Mouse (Mus musculus): Measurements from ENCODE around the gene Ampd2. TPM values are rescaled to one million over a fixed set of nuclear protein-coding genes. Genes with fewer than 3 reads are reported as not detected.

The Ampd2 gene
- polyA plus RNA-seq, 1 experiment from 2014 or later: 30.6 TPM

GRCm38 (mm10) chr3:108102075-108102474 lies 15.6 kb upstream of the Ampd2 start:
- 93% methylated on average over 6 of the region's 6 CpGs for WGBS (ENCODE audit: insufficient replicate concordance)
- H3K4me1 ChIP-seq (ENCODE audit: control insufficient read depth, insufficient read depth, low read length): peaks cover 23% of the 10 kb centered on the region
- no peak overlapping the region for H3K27ac ChIP-seq (ENCODE audit: low read depth, low read length)
- no peak for ATAC-seq (replicated peaks; ENCODE audit: insufficient number of reproducible peaks, low FRiP score, low TSS enrichment)
- H3K4me2 ChIP-seq: no peak overlapping the region
- no peak overlapping the region for H3K4me3 ChIP-seq (ENCODE audit: low read depth, low read length)
- H3K36me3 ChIP-seq (ENCODE audit: control insufficient read depth, insufficient read depth, low read length): no peaks in the 10 kb centered on the region
- no peaks in the 10 kb centered on the region for H3K9me3 ChIP-seq (replicated peaks; ENCODE audit: control insufficient read depth, low read length)
- H3K27me3 ChIP-seq (ENCODE audit: control insufficient read depth, insufficient read depth, low read length): no peaks in the 10 kb centered on the region
- H3K9ac ChIP-seq (ENCODE audit: low read depth, low read length): no peak overlapping the region

GRCm38 (mm10) chr3:108101594-108101993 lies 15.1 kb upstream of the Ampd2 start:
- ATAC-seq (replicated peaks; ENCODE audit: insufficient number of reproducible peaks, low FRiP score, low TSS enrichment): no peak
- H3K9me3 ChIP-seq (replicated peaks; ENCODE audit: control insufficient read depth, low read length): no peaks in the 10 kb centered on the region
- no peak overlapping the region for H3K4me3 ChIP-seq (ENCODE audit: low read depth, low read length)
- 51% methylated on average over 3 of the region's 3 CpGs for WGBS (ENCODE audit: insufficient replicate concordance)
- no peaks in the 10 kb centered on the region for H3K36me3 ChIP-seq (ENCODE audit: control insufficient read depth, insufficient read depth, low read length)
- H3K27me3 ChIP-seq (ENCODE audit: control insufficient read depth, insufficient read depth, low read length): no peaks in the 10 kb centered on the region
- H3K27ac ChIP-seq (ENCODE audit: low read depth, low read length): no peak overlapping the region
- peaks cover 25% of the 10 kb centered on the region for H3K4me1 ChIP-seq (ENCODE audit: control insufficient read depth, insufficient read depth, low read length)
- no peak overlapping the region for H3K9ac ChIP-seq (ENCODE audit: low read depth, low read length)
- H3K4me2 ChIP-seq: no peak overlapping the region

GRCm38 (mm10) chr3:108098316-108098715 lies 11.9 kb upstream of the Ampd2 start:
- Histone ChIP-seq H3K4me3 (ENCODE audit: low read depth, low read length) (no peak overlapping the region), H3K4me1 (ENCODE audit: control insufficient read depth, insufficient read depth, low read length) (peaks cover 3% of the 10 kb centered on the region; the same call in 1 of the 2 replicates), H3K9ac (ENCODE audit: low read depth, low read length) (no peak overlapping the region), H3K9me3 (replicated peaks; ENCODE audit: control insufficient read depth, low read length) (no peaks in the 10 kb centered on the region), H3K27ac (ENCODE audit: low read depth, low read length) (peak overlapping the region; percentile 43; the same call in 1 of the 2 replicates), H3K27me3 (ENCODE audit: control insufficient read depth, insufficient read depth, low read length) (no peaks in the 10 kb centered on the region), H3K4me2 (no peak overlapping the region), H3K36me3 (ENCODE audit: control insufficient read depth, insufficient read depth, low read length) (no peaks in the 10 kb centered on the region)
- 55% methylated on average over 6 of the region's 6 CpGs for WGBS (ENCODE audit: insufficient replicate concordance)
- ATAC-seq (replicated peaks; ENCODE audit: insufficient number of reproducible peaks, low FRiP score, low TSS enrichment): peak; percentile 69

GRCm38 (mm10) chr3:108097656-108098055 lies 11.2 kb upstream of the Ampd2 start:
- H3K9ac ChIP-seq (ENCODE audit: low read depth, low read length): no peak overlapping the region; the same call in 1 of the 2 replicates
- H3K4me3 ChIP-seq (ENCODE audit: low read depth, low read length): no peak overlapping the region
- no peaks in the 10 kb centered on the region for H3K27me3 ChIP-seq (ENCODE audit: control insufficient read depth, insufficient read depth, low read length)
- H3K36me3 ChIP-seq (ENCODE audit: control insufficient read depth, insufficient read depth, low read length): no peaks in the 10 kb centered on the region
- H3K27ac ChIP-seq (ENCODE audit: low read depth, low read length): 0 out of 2 replicates have a peak overlapping the region, but pooled peaks have one; percentile 85
- 85% methylated on average over 8 of the region's 8 CpGs for WGBS (ENCODE audit: insufficient replicate concordance)
- no peak for ATAC-seq (replicated peaks; ENCODE audit: insufficient number of reproducible peaks, low FRiP score, low TSS enrichment)
- peaks cover 3% of the 10 kb centered on the region; the same call in 1 of the 2 replicates for H3K4me1 ChIP-seq (ENCODE audit: control insufficient read depth, insufficient read depth, low read length)
- no peak overlapping the region; the same call in 1 of the 2 replicates for H3K4me2 ChIP-seq
- no peaks in the 10 kb centered on the region for H3K9me3 ChIP-seq (replicated peaks; ENCODE audit: control insufficient read depth, low read length)

GRCm38 (mm10) chr3:108096726-108097125 lies 10.3 kb upstream of the Ampd2 start:
- peak overlapping the region; percentile 24; the same call in 1 of the 2 replicates for H3K4me2 ChIP-seq
- peak; percentile 89 for ATAC-seq (replicated peaks; ENCODE audit: insufficient number of reproducible peaks, low FRiP score, low TSS enrichment)

GRCm38 (mm10) chr3:108096226-108096625 lies 9.8 kb upstream of the Ampd2 start:
- Histone ChIP-seq H3K4me1 (ENCODE audit: control insufficient read depth, insufficient read depth, low read length) (peaks cover 3% of the 10 kb centered on the region; the same call in 1 of the 2 replicates), H3K9me3 (replicated peaks; ENCODE audit: control insufficient read depth, low read length) (no peaks in the 10 kb centered on the region), H3K9ac (ENCODE audit: low read depth, low read length) (no peak overlapping the region), H3K4me3 (ENCODE audit: low read depth, low read length) (no peak overlapping the region), H3K27ac (ENCODE audit: low read depth, low read length) (peak overlapping the region; percentile 85), H3K36me3 (ENCODE audit: control insufficient read depth, insufficient read depth, low read length) (no peaks in the 10 kb centered on the region), H3K4me2 (no peak overlapping the region; the same call in 1 of the 2 replicates), H3K27me3 (ENCODE audit: control insufficient read depth, insufficient read depth, low read length) (no peaks in the 10 kb centered on the region)
- peak; percentile 51; the same call in 1 of the 2 replicates for ATAC-seq (replicated peaks; ENCODE audit: insufficient number of reproducible peaks, low FRiP score, low TSS enrichment)
- 42% methylated on average over 8 of the region's 8 CpGs for whole genome bisulfite sequencing (ENCODE audit: insufficient replicate concordance)

More at GRCm38 (mm10) chr3:108096726-108097125, 10.3 kb upstream of the Ampd2 start:
- 48% methylated on average over 10 of the region's 10 CpGs for WGBS (ENCODE audit: insufficient replicate concordance)
- Histone ChIP-seq H3K9me3 (replicated peaks; ENCODE audit: control insufficient read depth, low read length) (no peaks in the 10 kb centered on the region), H3K4me3 (ENCODE audit: low read depth, low read length) (no peak overlapping the region), H3K36me3 (ENCODE audit: control insufficient read depth, insufficient read depth, low read length) (no peaks in the 10 kb centered on the region), H3K27ac (ENCODE audit: low read depth, low read length) (peak overlapping the region; percentile 85), H3K9ac (ENCODE audit: low read depth, low read length) (no peak overlapping the region), H3K4me1 (ENCODE audit: control insufficient read depth, insufficient read depth, low read length) (peaks cover 3% of the 10 kb centered on the region; the same call in 1 of the 2 replicates), H3K27me3 (ENCODE audit: control insufficient read depth, insufficient read depth, low read length) (no peaks in the 10 kb centered on the region)

GRCm38 (mm10) chr3:108094976-108095760 lies 8.7 kb upstream of the Ampd2 start:
- Histone ChIP-seq H3K9me3 (replicated peaks; ENCODE audit: control insufficient read depth, low read length) (no peaks in the 10 kb centered on the region), H3K4me2 (no peak overlapping the region), H3K9ac (ENCODE audit: low read depth, low read length) (no peak overlapping the region), H3K4me1 (ENCODE audit: control insufficient read depth, insufficient read depth, low read length) (peaks cover 4% of the 10 kb centered on the region; the same call in 1 of the 2 replicates), H3K4me3 (ENCODE audit: low read depth, low read length) (no peak overlapping the region), H3K27me3 (ENCODE audit: control insufficient read depth, insufficient read depth, low read length) (no peaks in the 10 kb centered on the region), H3K27ac (ENCODE audit: low read depth, low read length) (0 out of 2 replicates have a peak overlapping the region, but pooled peaks have one; percentile 10), H3K36me3 (ENCODE audit: control insufficient read depth, insufficient read depth, low read length) (no peaks in the 10 kb centered on the region)
- no peak for ATAC-seq (replicated peaks; ENCODE audit: insufficient number of reproducible peaks, low FRiP score, low TSS enrichment)
- WGBS (ENCODE audit: insufficient replicate concordance): 87% methylated on average over 12 of the region's 12 CpGs

GRCm38 (mm10) chr3:108094146-108094545 lies 7.7 kb upstream of the Ampd2 start:
- Histone ChIP-seq H3K4me3 (ENCODE audit: low read depth, low read length) (no peak overlapping the region), H3K4me1 (ENCODE audit: control insufficient read depth, insufficient read depth, low read length) (peaks cover 9% of the 10 kb centered on the region; the same call in 1 of the 2 replicates), H3K4me2 (no peak overlapping the region), H3K27me3 (ENCODE audit: control insufficient read depth, insufficient read depth, low read length) (no peaks in the 10 kb centered on the region), H3K9ac (ENCODE audit: low read depth, low read length) (0 out of 2 replicates have a peak overlapping the region, but pooled peaks have one; percentile 2), H3K9me3 (replicated peaks; ENCODE audit: control insufficient read depth, low read length) (no peaks in the 10 kb centered on the region), H3K27ac (ENCODE audit: low read depth, low read length) (no peak overlapping the region), H3K36me3 (ENCODE audit: control insufficient read depth, insufficient read depth, low read length) (no peaks in the 10 kb centered on the region)
- no peak for ATAC-seq (replicated peaks; ENCODE audit: insufficient number of reproducible peaks, low FRiP score, low TSS enrichment)
- 60% methylated on average over 1 of the region's 1 CpGs for WGBS (ENCODE audit: insufficient replicate concordance)
